Mouse (Mus musculus): ENCODE results near the gene Cryaa.

Gene Cryaa

GRCm38 (mm10) chr17:31710455-31710854 is 32.8 kb downstream of the Cryaa start:
- no peak for DNase-seq (ENCODE audit: low spot score)

DNA sequence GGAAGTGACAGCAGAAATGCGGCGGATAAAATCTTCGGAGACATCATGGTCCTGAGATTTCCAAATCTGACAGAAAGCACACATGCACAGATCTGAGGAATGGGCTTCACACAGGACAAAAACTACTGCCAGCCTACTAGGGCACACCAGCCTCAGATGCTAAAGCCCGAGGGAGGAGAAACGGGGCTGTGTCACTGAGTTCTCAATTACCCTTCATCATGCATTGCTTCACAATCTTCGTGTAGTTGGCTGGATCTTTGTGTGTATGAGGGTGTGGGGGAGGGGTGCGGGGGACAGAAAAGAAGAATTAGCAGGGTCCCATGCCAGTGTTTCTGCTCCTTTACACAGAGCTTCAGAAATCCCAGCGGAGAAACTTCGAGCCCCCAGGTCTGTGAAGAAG is 36.1 kb downstream of the Cryaa start:
- no peak for DNase-seq (ENCODE audit: low spot score)

GRCm38 (mm10) chr17:31714125-31714524 is 36.5 kb downstream of the Cryaa start:
- DNase-seq (ENCODE audit: low spot score): no peak

- DNase-seq (ENCODE audit: low spot score): no peak
These were observed 37.4 kb downstream of the Cryaa start for GRCm38 (mm10) chr17:31715006-31715405.

DNA sequence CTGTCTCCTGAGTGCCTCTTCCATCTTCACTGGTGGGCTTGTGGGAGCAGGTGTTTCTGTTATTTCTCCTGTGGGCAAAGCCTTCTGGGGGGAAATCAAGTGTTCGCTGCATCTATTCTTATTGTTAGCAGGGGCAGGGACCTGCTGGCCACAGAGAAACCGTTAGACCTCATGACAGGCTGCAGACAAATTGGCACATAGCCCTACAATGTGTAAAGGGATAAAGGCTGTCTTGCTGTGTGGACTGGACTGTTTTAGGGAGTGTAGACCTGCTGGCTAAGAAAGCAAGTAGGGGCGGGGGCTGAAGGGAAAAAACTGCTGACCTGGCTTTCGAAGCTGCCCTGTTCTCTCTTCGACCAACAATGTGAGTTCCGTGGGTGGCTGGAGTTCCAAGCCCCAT is 44.0 kb downstream of the Cryaa start:
- DNase-seq (ENCODE audit: low spot score): no peak

- no peak for DNase-seq (ENCODE audit: low spot score)
These were observed 47.8 kb downstream of the Cryaa start for GRCm38 (mm10) chr17:31725366-31725765.

DNA sequence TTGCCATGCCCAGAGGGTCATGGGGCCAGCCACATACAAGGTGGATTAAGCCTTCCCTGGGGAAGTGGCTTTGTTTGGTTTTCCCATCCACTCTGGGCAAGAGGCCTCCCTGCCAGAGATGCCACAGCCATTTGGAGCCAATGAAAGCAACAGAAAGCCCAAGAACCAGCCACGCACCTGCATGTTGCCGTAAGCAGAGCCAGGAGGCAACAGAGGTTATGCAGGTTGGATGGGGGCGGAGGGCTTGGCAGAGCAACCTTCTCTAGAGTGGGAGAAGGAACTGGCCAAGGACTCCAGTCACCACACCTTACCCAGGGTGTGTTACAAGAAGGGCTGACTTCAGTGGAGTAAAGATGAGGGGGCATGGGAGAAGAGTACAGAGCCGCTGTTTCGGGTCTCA is 48.6 kb downstream of the Cryaa start:
- DNase-seq (ENCODE audit: low spot score): no peak

- DNase-seq (ENCODE audit: low spot score): no peak
These were observed 49.6 kb downstream of the Cryaa start for GRCm38 (mm10) chr17:31727230-31727629.

DNA sequence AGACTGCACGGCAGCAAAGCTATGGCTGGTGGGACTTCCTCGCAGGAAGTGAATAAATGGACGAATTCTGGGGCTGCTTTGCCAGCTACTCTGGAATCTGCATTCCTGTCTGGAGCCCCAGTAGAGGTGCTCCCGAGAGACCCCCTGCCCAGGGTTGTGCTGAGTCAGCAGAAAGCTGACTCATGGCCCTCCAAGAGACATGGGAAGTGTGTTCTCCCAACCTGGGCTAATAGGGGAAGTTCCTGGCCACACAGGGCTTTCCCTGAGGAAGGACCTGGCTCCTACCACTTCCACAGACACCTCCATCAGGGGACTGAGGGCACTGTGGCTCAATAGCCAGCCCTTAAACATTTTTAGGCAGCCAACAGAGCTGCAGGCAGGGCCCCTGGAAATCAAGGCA is 50.4 kb downstream of the Cryaa start:
- no peak for DNase-seq (ENCODE audit: low spot score)

DNA sequence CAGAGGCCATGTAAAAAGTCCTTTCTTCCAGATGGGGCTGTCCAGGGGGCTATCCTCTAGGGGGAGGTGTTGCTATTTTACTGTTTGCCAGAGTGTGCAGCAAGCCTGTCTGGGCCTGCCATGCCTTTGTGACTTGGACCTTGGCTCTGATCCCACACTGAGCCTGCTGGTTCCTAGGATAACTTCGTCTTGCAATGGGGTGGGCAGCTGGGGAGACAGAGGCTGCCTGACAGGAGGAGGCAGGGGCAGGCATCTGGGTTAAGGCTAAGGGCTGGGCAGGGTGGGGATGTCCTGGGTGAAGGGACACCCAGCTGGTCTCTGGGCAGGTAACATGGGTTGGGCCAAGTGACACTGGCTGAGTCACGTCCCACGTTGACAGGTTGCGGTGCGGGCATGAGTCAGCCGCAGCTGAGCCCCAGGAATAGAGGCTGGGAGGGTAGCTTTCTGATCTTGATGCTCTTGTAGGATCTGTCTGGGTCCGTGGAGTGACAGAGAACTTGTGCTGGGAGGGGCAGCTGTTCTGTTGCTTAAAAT is 51.4 kb downstream of the Cryaa start:
- peak; percentile 39 for DNase-seq (ENCODE audit: low spot score)

DNA sequence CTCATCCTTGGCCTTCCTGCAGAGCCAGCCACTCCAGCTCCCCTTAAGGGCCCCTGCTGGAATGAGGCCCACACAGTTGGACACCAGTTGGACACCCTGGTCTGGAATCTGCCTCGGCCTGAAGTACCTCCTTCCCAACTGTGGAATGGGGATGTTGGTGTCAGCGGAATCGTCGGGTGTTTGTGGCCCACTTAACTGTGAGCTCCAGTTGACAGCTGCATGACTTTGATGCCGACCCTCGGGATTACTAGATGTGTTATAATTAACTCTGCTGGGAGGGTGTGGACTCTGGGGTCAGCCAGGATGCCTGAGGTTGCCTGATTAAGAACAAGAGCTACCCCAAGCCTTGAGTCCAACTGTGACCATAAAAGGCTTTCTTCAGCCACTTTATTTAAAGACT is 53.4 kb downstream of the Cryaa start:
- DNase-seq (ENCODE audit: low spot score): no peak
